Mouse (Mus musculus) cerebellum, adult 2 months (tissue): ENCODE results near the gene Aldh3a1.

Experiments
- CTCF ChIP-seq: fragments of 200-500 bp; IDR thresholded peaks from 2 replicates; pipeline ENCODE4 v1.5.1; 2011; ENCODE audit warnings: low read depth, mild to moderate bottlenecking, control low read depth, low read length, moderate library complexity, borderline replicate concordance; ENCODE audit not compliant: insufficient read depth
- POLR2A ChIP-seq: fragments of 200-500 bp; IDR thresholded peaks from 2 replicates; pipeline ENCODE4 v1.6.1; 2011; ENCODE audit warnings: low read length, control low read depth, borderline replicate concordance; ENCODE audit not compliant: insufficient read depth

DNA sequence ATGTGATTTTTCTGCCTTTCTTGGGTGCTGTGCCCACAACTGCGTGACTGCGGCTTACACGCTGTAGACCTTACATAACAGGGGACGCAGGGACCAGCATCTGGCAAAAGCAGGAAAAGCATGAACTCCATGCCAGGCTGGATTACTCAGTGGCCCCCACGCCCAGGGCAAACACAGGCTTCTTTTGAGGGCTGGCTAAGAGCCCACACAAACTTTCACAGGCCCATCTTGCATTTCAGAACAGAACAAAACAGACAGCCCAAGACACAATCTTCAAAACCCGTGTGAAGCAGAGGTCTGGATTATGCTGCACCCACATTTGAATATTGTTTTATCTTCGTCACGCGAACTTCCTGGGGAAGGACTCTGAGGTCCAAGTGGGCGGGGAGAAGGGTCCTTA, 979 bp downstream of the Aldh3a1 start:
- TF ChIP-seq CTCF (no peak), POLR2A (no peak)
